Mouse (Mus musculus): ENCODE measurements at regions not wholly inside any gene's neighbourhood (a gene's known extent, or its start where the extent isn't known, plus 50 kb on each side); places are given as distances from the start of the nearest gene placed in this dataset.

DNA sequence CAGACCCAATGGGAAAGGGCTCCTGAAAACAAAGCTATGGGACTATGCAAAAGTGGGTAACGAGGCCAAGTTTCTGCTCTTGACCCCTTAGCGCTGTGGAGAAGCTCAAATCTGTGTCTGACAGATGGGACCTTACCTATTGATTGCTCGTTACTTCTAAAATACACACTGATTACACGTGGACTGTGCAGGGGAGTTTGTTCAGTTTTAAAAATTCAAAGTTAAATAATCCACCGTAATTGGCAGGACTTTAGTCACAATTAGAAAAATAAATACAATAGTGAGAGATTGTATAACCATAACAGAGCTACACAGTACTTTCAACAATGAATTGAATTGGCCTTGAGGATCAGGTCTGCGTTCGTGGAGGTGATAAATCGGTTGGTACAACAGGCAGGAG, 578.3 kb downstream of the Fam19a2 start:
- H3K79me2 ChIP-seq (ENCODE audit: control insufficient read depth, insufficient read depth, low read length), result no peaks in the 10 kb centered on the region
- TF ChIP-seq POLR2A (IDR thresholded peaks at IDR 0.05; ENCODE audit: extremely low read depth, insufficient read depth, low read length), result no peak
- TF ChIP-seq CTCF (IDR thresholded peaks at IDR 0.05; ENCODE audit: low read depth, low read length), result no peak
- no peak overlapping the region for H3K4me3 ChIP-seq (ENCODE audit: insufficient read depth, low read depth, low read length)
- peak; percentile 95 for DNase-seq (ENCODE audit: extremely low read depth, low read depth, low spot score)
- H3K27ac ChIP-seq (replicated peaks; ENCODE audit: insufficient read depth, low read depth, low read length), result peak overlapping the region; percentile 63
- H3K4me1 ChIP-seq (ENCODE audit: control insufficient read depth, insufficient read depth, low read length), result peaks cover 20% of the 10 kb centered on the region
- H3K27me3 ChIP-seq (ENCODE audit: control insufficient read depth, insufficient read depth, low read length), result no peaks in the 10 kb centered on the region
- no peaks in the 10 kb centered on the region for H3K36me3 ChIP-seq (ENCODE audit: control insufficient read depth, insufficient read depth, low read length)
- H3K9ac ChIP-seq (ENCODE audit: low read depth, low read length), result no peak overlapping the region
- 19% methylated on average over 8 of the region's 8 CpGs for WGBS

DNA sequence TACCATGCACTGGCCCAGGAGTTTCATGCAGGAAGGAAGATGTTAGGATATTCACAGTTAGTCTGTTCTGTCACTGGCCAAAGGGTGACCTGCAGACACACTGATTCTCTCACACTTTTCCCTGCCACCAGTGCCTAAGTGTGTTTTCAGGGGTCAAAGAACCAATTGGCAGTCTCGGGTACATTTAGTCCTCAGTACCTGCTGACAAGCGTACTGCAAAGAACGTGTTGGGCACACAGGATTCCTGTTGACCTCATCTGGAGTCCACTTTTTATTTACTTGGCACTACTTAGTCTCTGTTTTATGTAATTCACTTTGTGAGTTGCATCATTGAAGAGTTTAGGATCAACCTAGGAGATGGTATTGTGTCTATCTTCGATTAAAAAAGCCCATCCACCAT, 579.8 kb downstream of the Fam19a2 start:
- H3K4me3 ChIP-seq (ENCODE audit: insufficient read depth, low read depth, low read length), result no peak overlapping the region
- WGBS, result 17% methylated on average over 4 of the region's 4 CpGs
- peak; percentile 100 for DNase-seq (ENCODE audit: extremely low read depth, low read depth, low spot score)
- no peak for TF ChIP-seq POLR2A (IDR thresholded peaks at IDR 0.05; ENCODE audit: extremely low read depth, insufficient read depth, low read length)
- TF ChIP-seq CTCF (IDR thresholded peaks at IDR 0.05; ENCODE audit: low read depth, low read length), result no peak
- H3K36me3 ChIP-seq (ENCODE audit: control insufficient read depth, insufficient read depth, low read length), result no peaks in the 10 kb centered on the region
- H3K79me2 ChIP-seq (ENCODE audit: control insufficient read depth, insufficient read depth, low read length), result no peaks in the 10 kb centered on the region
- H3K27ac ChIP-seq (replicated peaks; ENCODE audit: insufficient read depth, low read depth, low read length), result peak overlapping the region; percentile 28
- H3K27me3 ChIP-seq (ENCODE audit: control insufficient read depth, insufficient read depth, low read length), result no peaks in the 10 kb centered on the region
- H3K4me1 ChIP-seq (ENCODE audit: control insufficient read depth, insufficient read depth, low read length), result peaks cover 27% of the 10 kb centered on the region
- H3K9ac ChIP-seq (ENCODE audit: low read depth, low read length), result no peak overlapping the region

DNA sequence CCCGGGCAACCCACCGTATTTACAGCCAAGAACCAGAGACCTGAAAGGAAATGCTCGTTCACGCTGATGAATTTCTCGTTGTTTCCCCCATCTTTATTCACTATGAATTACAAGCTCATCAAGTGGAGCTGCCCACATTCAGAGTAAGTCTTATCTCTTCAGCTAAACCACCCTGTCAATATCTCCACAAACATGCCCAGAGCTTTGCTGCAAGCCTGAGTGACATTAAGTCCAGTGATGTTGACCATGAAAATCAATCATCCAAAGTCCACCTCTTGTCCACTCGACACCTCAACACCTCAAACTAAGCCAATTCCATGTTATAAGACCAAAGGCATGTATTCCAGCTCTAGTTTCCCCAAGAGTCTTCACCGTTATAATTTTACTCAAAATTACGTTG, 582.8 kb downstream of the Fam19a2 start:
- TF ChIP-seq CTCF (IDR thresholded peaks at IDR 0.05; ENCODE audit: low read depth, low read length) (no peak), POLR2A (IDR thresholded peaks at IDR 0.05; ENCODE audit: extremely low read depth, insufficient read depth, low read length) (no peak)
- peaks cover 25% of the 10 kb centered on the region for H3K4me1 ChIP-seq (ENCODE audit: control insufficient read depth, insufficient read depth, low read length)
- no peak overlapping the region for H3K4me3 ChIP-seq (ENCODE audit: insufficient read depth, low read depth, low read length)
- DNase-seq (ENCODE audit: extremely low read depth, low read depth, low spot score), result peak; percentile 99
- WGBS, result 31% methylated on average over 8 of the region's 8 CpGs
- H3K9ac ChIP-seq (ENCODE audit: low read depth, low read length), result no peak overlapping the region
- H3K79me2 ChIP-seq (ENCODE audit: control insufficient read depth, insufficient read depth, low read length), result no peaks in the 10 kb centered on the region
- no peaks in the 10 kb centered on the region for H3K36me3 ChIP-seq (ENCODE audit: control insufficient read depth, insufficient read depth, low read length)
- H3K27me3 ChIP-seq (ENCODE audit: control insufficient read depth, insufficient read depth, low read length), result no peaks in the 10 kb centered on the region
- H3K27ac ChIP-seq (replicated peaks; ENCODE audit: insufficient read depth, low read depth, low read length), result peak overlapping the region; percentile 82

DNA sequence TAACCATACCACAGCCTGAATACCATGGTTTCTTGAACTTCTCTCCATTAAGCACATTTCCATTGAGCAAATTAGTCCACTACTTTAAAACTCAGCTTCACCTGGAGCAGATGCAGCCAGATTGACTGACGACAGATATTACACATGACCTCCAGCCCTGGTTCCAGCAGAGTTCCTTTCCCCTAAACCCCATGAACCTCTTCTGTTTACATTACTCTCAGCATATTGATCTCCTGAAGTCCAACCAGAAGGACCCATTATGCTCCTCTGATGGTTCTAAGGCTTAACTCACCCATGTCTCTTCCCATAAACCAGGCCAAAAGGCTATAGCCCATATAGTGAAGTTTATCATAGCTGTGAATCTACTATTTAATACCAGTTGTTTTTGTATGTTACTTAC, 584.8 kb downstream of the Fam19a2 start:
- no peaks in the 10 kb centered on the region for H3K79me2 ChIP-seq (ENCODE audit: control insufficient read depth, insufficient read depth, low read length)
- WGBS, result 24% methylated on average over 1 of the region's 1 CpGs
- peaks cover 17% of the 10 kb centered on the region for H3K4me1 ChIP-seq (ENCODE audit: control insufficient read depth, insufficient read depth, low read length)
- no peak overlapping the region for H3K4me3 ChIP-seq (ENCODE audit: insufficient read depth, low read depth, low read length)
- H3K36me3 ChIP-seq (ENCODE audit: control insufficient read depth, insufficient read depth, low read length), result no peaks in the 10 kb centered on the region
- H3K9ac ChIP-seq (ENCODE audit: low read depth, low read length), result no peak overlapping the region
- H3K27me3 ChIP-seq (ENCODE audit: control insufficient read depth, insufficient read depth, low read length), result no peaks in the 10 kb centered on the region
- DNase-seq (ENCODE audit: extremely low read depth, low read depth, low spot score), result peak; percentile 94
- H3K27ac ChIP-seq (replicated peaks; ENCODE audit: insufficient read depth, low read depth, low read length), result no peak overlapping the region
- no peak for TF ChIP-seq CTCF (IDR thresholded peaks at IDR 0.05; ENCODE audit: low read depth, low read length)
- TF ChIP-seq POLR2A (IDR thresholded peaks at IDR 0.05; ENCODE audit: extremely low read depth, insufficient read depth, low read length), result no peak

DNA sequence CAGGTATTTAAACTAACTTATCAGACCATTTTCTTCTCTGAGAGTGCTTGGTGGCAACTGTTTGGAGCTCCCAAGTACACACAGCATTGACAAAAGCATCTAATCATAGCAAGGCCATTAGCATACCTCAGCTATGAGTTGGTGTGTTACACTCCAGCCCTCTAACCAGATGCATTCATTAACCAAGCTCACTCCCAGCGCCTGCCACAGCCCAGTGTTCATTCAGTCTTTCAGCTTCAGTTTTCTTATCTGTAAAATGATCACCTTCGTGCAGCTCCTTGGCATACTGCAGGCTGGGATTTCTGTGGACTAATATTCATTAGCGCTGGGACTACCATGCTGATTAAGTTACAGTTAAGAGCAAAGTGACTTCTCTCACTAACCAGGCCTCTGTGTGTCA, 611.7 kb downstream of the Fam19a2 start:
- TF ChIP-seq POLR2A (IDR thresholded peaks at IDR 0.05; ENCODE audit: extremely low read depth, insufficient read depth, low read length) (no peak), CTCF (IDR thresholded peaks at IDR 0.05; ENCODE audit: low read depth, low read length) (no peak)
- no peaks in the 10 kb centered on the region for H3K4me1 ChIP-seq (ENCODE audit: control insufficient read depth, insufficient read depth, low read length)
- no peak overlapping the region for H3K27ac ChIP-seq (replicated peaks; ENCODE audit: insufficient read depth, low read depth, low read length)
- H3K9ac ChIP-seq (ENCODE audit: low read depth, low read length), result no peak overlapping the region
- H3K79me2 ChIP-seq (ENCODE audit: control insufficient read depth, insufficient read depth, low read length), result no peaks in the 10 kb centered on the region
- H3K27me3 ChIP-seq (ENCODE audit: control insufficient read depth, insufficient read depth, low read length), result no peaks in the 10 kb centered on the region
- WGBS, result 55% methylated on average over 3 of the region's 3 CpGs
- no peak overlapping the region for H3K4me3 ChIP-seq (ENCODE audit: insufficient read depth, low read depth, low read length)
- no peak for DNase-seq (ENCODE audit: extremely low read depth, low read depth, low spot score)
- no peaks in the 10 kb centered on the region for H3K36me3 ChIP-seq (ENCODE audit: control insufficient read depth, insufficient read depth, low read length)

DNA sequence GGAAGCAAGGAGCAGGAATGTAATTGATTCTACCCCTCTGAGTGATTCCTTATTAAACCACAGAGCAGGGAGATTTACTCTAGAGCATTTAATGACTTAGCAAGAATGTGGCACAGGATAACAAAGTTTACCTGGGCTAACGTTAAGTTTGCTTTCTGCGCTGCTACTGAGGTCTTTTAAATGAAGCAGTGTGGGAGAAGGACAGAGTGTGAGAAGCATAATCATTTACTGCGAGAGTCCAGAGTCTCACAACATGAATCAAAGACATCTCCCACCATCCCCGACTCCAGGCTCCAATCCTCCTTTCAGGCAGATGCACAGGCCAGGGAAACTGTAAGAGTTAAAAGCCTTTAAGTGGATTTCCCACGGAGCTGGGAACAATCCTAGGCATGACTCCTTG, 612.1 kb downstream of the Fam19a2 start:
- TF ChIP-seq CTCF (IDR thresholded peaks at IDR 0.05; ENCODE audit: low read depth, low read length) (no peak), POLR2A (IDR thresholded peaks at IDR 0.05; ENCODE audit: extremely low read depth, insufficient read depth, low read length) (no peak)
- Histone ChIP-seq H3K9ac (ENCODE audit: low read depth, low read length) (no peak overlapping the region), H3K4me1 (ENCODE audit: control insufficient read depth, insufficient read depth, low read length) (no peaks in the 10 kb centered on the region), H3K27ac (replicated peaks; ENCODE audit: insufficient read depth, low read depth, low read length) (no peak overlapping the region), H3K79me2 (ENCODE audit: control insufficient read depth, insufficient read depth, low read length) (no peaks in the 10 kb centered on the region), H3K4me3 (ENCODE audit: insufficient read depth, low read depth, low read length) (no peak overlapping the region), H3K36me3 (ENCODE audit: control insufficient read depth, insufficient read depth, low read length) (no peaks in the 10 kb centered on the region), H3K27me3 (ENCODE audit: control insufficient read depth, insufficient read depth, low read length) (no peaks in the 10 kb centered on the region)
- WGBS, result 63% methylated on average over 5 of the region's 5 CpGs
- DNase-seq (ENCODE audit: extremely low read depth, low read depth, low spot score), result no peak
